Mouse (Mus musculus): ENCODE measurements around the gene Pcbp3. TPM values are rescaled to one million over a fixed set of nuclear protein-coding genes. Genes with fewer than 3 reads are reported as not detected.

Gene Pcbp3
- polyA plus RNA-seq, 1 experiment from 2014 or later, result 53.0 TPM

GRCm38 (mm10) chr10:76734979-76735378 is 226.7 kb downstream of the Pcbp3 start:
- 2% methylated on average over 4 of the region's 4 CpGs for WGBS
- H3K9me3 ChIP-seq (replicated peaks), result no peaks in the 10 kb centered on the region
- H3K4me1 ChIP-seq, result peaks cover 28% of the 10 kb centered on the region
- peak; percentile 69 for ATAC-seq (replicated peaks; ENCODE audit: low FRiP score)
- no peak overlapping the region for H3K4me3 ChIP-seq (replicated peaks)
- no peak overlapping the region for H3K4me2 ChIP-seq
- no peaks in the 10 kb centered on the region for H3K27me3 ChIP-seq
- H3K27ac ChIP-seq, result no peak overlapping the region
- H3K36me3 ChIP-seq, result no peaks in the 10 kb centered on the region
- no peak overlapping the region for H3K9ac ChIP-seq

GRCm38 (mm10) chr10:76733677-76734068 is 228.0 kb downstream of the Pcbp3 start:
- WGBS, result 48% methylated on average over 3 of the region's 3 CpGs
- Histone ChIP-seq H3K4me1 (peaks cover 28% of the 10 kb centered on the region), H3K4me3 (replicated peaks) (0 out of 2 replicates have a peak overlapping the region, but pooled peaks have one; percentile 8)

GRCm38 (mm10) chr10:76732881-76733676 is 228.6 kb downstream of the Pcbp3 start:
- Histone ChIP-seq H3K4me3 (replicated peaks) (0 out of 2 replicates have a peak overlapping the region, but pooled peaks have one; percentile 8), H3K9ac (0 out of 2 replicates have a peak overlapping the region, but pooled peaks have one; percentile 29)

More at GRCm38 (mm10) chr10:76733677-76734068, 228.0 kb downstream of the Pcbp3 start:
- no peak for ATAC-seq (replicated peaks; ENCODE audit: low FRiP score)
- Histone ChIP-seq H3K4me2 (peak overlapping the region; percentile 43), H3K9me3 (replicated peaks) (no peaks in the 10 kb centered on the region), H3K36me3 (no peaks in the 10 kb centered on the region), H3K27me3 (no peaks in the 10 kb centered on the region), H3K27ac (peak overlapping the region; percentile 85), H3K9ac (0 out of 2 replicates have a peak overlapping the region, but pooled peaks have one; percentile 29)

GRCm38 (mm10) chr10:76732391-76732790 is 229.3 kb downstream of the Pcbp3 start:
- no peak overlapping the region; the same call in 1 of the 2 replicates for H3K4me2 ChIP-seq
- peak overlapping the region; percentile 85 for H3K27ac ChIP-seq
- H3K36me3 ChIP-seq, result no peaks in the 10 kb centered on the region
- no peaks in the 10 kb centered on the region for H3K27me3 ChIP-seq
- no peak overlapping the region for H3K9ac ChIP-seq
- peaks cover 32% of the 10 kb centered on the region for H3K4me1 ChIP-seq
- no peaks in the 10 kb centered on the region for H3K9me3 ChIP-seq (replicated peaks)
- ATAC-seq (replicated peaks; ENCODE audit: low FRiP score), result no peak
- H3K4me3 ChIP-seq (replicated peaks), result no peak overlapping the region
- 66% methylated on average over 6 of the region's 6 CpGs for WGBS

More at GRCm38 (mm10) chr10:76732881-76733676, 228.6 kb downstream of the Pcbp3 start:
- Histone ChIP-seq H3K27me3 (no peaks in the 10 kb centered on the region), H3K4me1 (peaks cover 32% of the 10 kb centered on the region), H3K27ac (peak overlapping the region; percentile 85), H3K4me2 (peak overlapping the region; percentile 43), H3K36me3 (no peaks in the 10 kb centered on the region), H3K9me3 (replicated peaks) (no peaks in the 10 kb centered on the region)
- WGBS, result 14% methylated on average over 17 of the region's 17 CpGs
- ATAC-seq (replicated peaks; ENCODE audit: low FRiP score), result peak; percentile 81

GRCm38 (mm10) chr10:76731621-76732239 is 230.0 kb downstream of the Pcbp3 start:
- no peak overlapping the region for H3K4me3 ChIP-seq (replicated peaks)
- no peaks in the 10 kb centered on the region for H3K36me3 ChIP-seq
- ATAC-seq (replicated peaks; ENCODE audit: low FRiP score), result no peak
- no peak overlapping the region for H3K9ac ChIP-seq
- peaks cover 32% of the 10 kb centered on the region for H3K4me1 ChIP-seq
- no peaks in the 10 kb centered on the region for H3K9me3 ChIP-seq (replicated peaks)
- 53% methylated on average over 20 of the region's 20 CpGs for WGBS
- H3K4me2 ChIP-seq, result no peak overlapping the region
- no peaks in the 10 kb centered on the region for H3K27me3 ChIP-seq
- peak overlapping the region; percentile 85 for H3K27ac ChIP-seq

- no peak for ATAC-seq (replicated peaks; ENCODE audit: low FRiP score)
- H3K36me3 ChIP-seq, result no peaks in the 10 kb centered on the region
- H3K4me2 ChIP-seq, result no peak overlapping the region
- no peak overlapping the region for H3K27ac ChIP-seq
- 82% methylated on average over 19 of the region's 19 CpGs for WGBS
- no peaks in the 10 kb centered on the region for H3K27me3 ChIP-seq
- H3K4me3 ChIP-seq (replicated peaks), result no peak overlapping the region
- H3K9me3 ChIP-seq (replicated peaks), result no peaks in the 10 kb centered on the region
- peaks cover 32% of the 10 kb centered on the region for H3K4me1 ChIP-seq
- H3K9ac ChIP-seq, result no peak overlapping the region
Measured at GRCm38 (mm10) chr10:76729631-76730620, 231.8 kb downstream of the Pcbp3 start.

- Histone ChIP-seq H3K4me1 (peaks cover 28% of the 10 kb centered on the region), H3K9me3 (replicated peaks) (no peaks in the 10 kb centered on the region), H3K27me3 (no peaks in the 10 kb centered on the region), H3K4me3 (replicated peaks) (no peak overlapping the region), H3K36me3 (no peaks in the 10 kb centered on the region), H3K9ac (no peak overlapping the region), H3K27ac (no peak overlapping the region), H3K4me2 (peak overlapping the region; percentile 38)
- ATAC-seq (replicated peaks; ENCODE audit: low FRiP score), result no peak
- 20% methylated on average over 11 of the region's 11 CpGs for WGBS
Measured at GRCm38 (mm10) chr10:76728369-76728768, 233.3 kb downstream of the Pcbp3 start.

GRCm38 (mm10) chr10:76727301-76727700 is 234.4 kb downstream of the Pcbp3 start:
- H3K4me2 ChIP-seq, result no peak overlapping the region
- 92% methylated on average over 7 of the region's 7 CpGs for WGBS
- no peak overlapping the region for H3K4me3 ChIP-seq (replicated peaks)
- H3K9ac ChIP-seq, result no peak overlapping the region
- H3K27ac ChIP-seq, result no peak overlapping the region
- ATAC-seq (replicated peaks; ENCODE audit: low FRiP score), result no peak
- no peaks in the 10 kb centered on the region for H3K36me3 ChIP-seq
- peaks cover 18% of the 10 kb centered on the region for H3K4me1 ChIP-seq
- no peaks in the 10 kb centered on the region for H3K9me3 ChIP-seq (replicated peaks)
- no peaks in the 10 kb centered on the region for H3K27me3 ChIP-seq

GRCm38 (mm10) chr10:76726866-76727265 is 234.8 kb downstream of the Pcbp3 start:
- WGBS, result 89% methylated on average over 4 of the region's 4 CpGs

GRCm38 (mm10) chr10:76725682-76726285 is 235.9 kb downstream of the Pcbp3 start, which contains the start of gene Col6a1:
Col6a1 (minus strand) TSS chr10:76726168.
- H3K9ac ChIP-seq, result peak within 1 kb of the TSS; percentile 12
- H3K27ac ChIP-seq, result peak within 1 kb of the TSS; percentile 54
- H3K4me2 ChIP-seq, result peak within 1 kb of the TSS; percentile 45
- peak; percentile 50 for ATAC-seq (replicated peaks; ENCODE audit: low FRiP score)
- H3K36me3 ChIP-seq, result peaks cover 3% of the 10 kb centered on the region; the same call in 1 of the 2 replicates
- H3K27me3 ChIP-seq, result no peaks in the 10 kb centered on the region
- no peaks in the 10 kb centered on the region for H3K9me3 ChIP-seq (replicated peaks)
- peak within 1 kb of the TSS; percentile 38 for H3K4me3 ChIP-seq (replicated peaks)
- 17% methylated on average over 9 of the region's 9 CpGs for WGBS
- peaks cover 14% of the 10 kb centered on the region for H3K4me1 ChIP-seq

More at GRCm38 (mm10) chr10:76726866-76727265, 234.8 kb downstream of the Pcbp3 start:
- Histone ChIP-seq H3K27ac (0 out of 2 replicates have a peak overlapping the region, but pooled peaks have one; percentile 54), H3K4me2 (no peak overlapping the region), H3K4me3 (replicated peaks) (no peak overlapping the region), H3K36me3 (no peaks in the 10 kb centered on the region), H3K9ac (no peak overlapping the region), H3K9me3 (replicated peaks) (no peaks in the 10 kb centered on the region), H3K4me1 (peaks cover 14% of the 10 kb centered on the region), H3K27me3 (no peaks in the 10 kb centered on the region)
- ATAC-seq (replicated peaks; ENCODE audit: low FRiP score), result no peak

- 87% methylated on average over 2 of the region's 2 CpGs for WGBS
Measured at GRCm38 (mm10) chr10:76725097-76725496, 236.6 kb downstream of the Pcbp3 start.

More at GRCm38 (mm10) chr10:76725097-76725496, 236.6 kb downstream of the Pcbp3 start:
- Histone ChIP-seq H3K27me3 (no peaks in the 10 kb centered on the region), H3K36me3 (peaks cover 3% of the 10 kb centered on the region; the same call in 1 of the 2 replicates), H3K27ac (0 out of 2 replicates have a peak overlapping the region, but pooled peaks have one; percentile 54), H3K9me3 (replicated peaks) (no peaks in the 10 kb centered on the region), H3K4me3 (replicated peaks) (peak overlapping the region; percentile 38), H3K4me1 (peaks cover 14% of the 10 kb centered on the region), H3K9ac (peak overlapping the region; percentile 12; the same call in 1 of the 2 replicates), H3K4me2 (peak overlapping the region; percentile 45)
- no peak for ATAC-seq (replicated peaks; ENCODE audit: low FRiP score)

All from kidney, embryonic 15.5 days (tissue).